Mouse (Mus musculus): ENCODE measurements around the gene Scml4.

The Scml4 gene

GRCm38 (mm10) chr10:42860159-42860911, at the start of gene Scml4:
Scml4 (plus strand) TSS chr10:42860370.
- CTCF ChIA-PET = interaction anchor here (0.5 kb wide), 1 partner anchor 17 kb away, joined by 3 read pairs; no protein-coding TSS in a partner anchor

DNA sequence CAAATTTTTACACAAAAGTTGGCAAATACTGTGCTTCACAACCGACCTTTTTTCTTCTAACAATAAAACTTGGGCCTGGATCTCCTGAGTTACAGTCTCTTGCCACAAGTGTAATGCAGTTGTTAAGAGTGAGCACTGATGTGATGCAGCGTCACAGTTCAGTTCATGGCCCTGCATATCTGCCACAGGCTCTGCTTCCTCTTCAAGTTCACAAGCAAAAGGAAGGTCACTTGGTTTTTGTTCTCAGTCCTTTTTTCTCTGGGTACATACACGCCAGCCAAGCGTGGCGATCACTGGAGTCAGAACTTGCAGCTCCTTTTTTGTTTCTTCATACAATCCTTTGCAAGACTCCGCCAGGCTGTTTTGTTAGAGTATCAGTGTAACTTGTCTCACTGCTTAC, 34.2 kb upstream of the Scml4 start:
- CTCF ChIA-PET = interaction anchor here (0.7 kb wide), 1 partner anchor 1518 kb away, joined by 3 read pairs; no protein-coding TSS in a partner anchor

DNA sequence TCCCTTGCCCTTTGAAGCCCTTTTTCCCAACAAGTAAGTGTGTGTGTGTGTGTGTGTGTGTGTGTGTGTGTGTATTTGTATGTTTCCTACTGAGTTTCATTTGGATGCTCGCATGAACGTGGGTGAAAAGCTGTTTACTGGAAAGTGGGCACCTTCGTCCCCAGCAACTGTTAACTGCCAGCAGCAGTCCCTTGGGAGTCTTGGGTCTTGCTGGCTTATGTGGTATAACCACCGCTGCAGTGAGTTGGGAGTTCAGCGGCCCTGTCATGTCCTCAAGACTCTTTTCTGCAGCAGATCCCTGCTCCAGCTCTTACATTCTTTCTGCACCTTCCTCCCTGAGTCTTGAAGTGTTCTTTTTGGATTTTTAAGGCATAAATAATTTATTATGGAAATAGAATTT, 33.0 kb upstream of the Scml4 start:
- CTCF ChIA-PET = interaction anchor here (0.6 kb wide), 1 partner anchor 43 kb away, joined by 4 read pairs; no protein-coding TSS in a partner anchor

DNA sequence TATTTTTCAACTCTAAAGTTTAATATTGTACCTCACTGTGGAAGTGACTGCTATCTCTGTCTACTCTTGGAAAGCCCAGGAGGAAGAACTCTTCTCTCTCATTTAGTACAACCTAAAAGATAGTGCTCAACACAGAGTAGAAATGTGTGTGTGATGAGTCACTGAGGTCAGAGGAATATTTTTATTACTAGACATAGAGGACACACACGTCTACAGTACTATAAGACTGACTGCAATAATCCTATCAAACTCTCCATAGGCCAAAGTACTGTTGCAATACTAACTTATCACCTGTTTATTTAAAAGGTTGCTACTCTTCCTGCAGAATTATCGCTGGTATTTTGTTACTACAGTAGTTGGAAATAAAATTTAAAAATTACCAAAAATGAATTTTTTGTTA, 30.2 kb upstream of the Scml4 start:
- CTCF ChIA-PET = no interaction called here

DNA sequence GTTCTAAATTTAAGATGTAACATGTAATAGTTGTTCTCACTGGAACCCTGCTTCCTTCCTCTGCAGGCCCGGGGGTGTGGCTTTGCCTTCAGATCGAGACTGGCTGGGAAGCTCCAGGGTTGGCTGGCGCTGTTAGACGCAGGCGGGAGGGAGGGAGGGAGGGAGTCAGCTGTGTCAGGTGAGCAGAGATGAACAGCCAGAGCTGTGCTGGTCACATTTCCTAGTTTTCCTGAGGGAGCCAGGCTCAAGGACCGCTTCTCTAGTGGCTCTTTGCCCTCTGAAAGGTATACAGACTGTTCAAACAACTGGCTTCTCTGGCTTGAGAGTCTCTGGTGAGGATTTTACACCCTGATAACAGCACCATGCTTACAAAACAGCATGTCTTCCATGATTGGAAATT, 29.8 kb upstream of the Scml4 start:
- CTCF ChIA-PET = no interaction called here

DNA sequence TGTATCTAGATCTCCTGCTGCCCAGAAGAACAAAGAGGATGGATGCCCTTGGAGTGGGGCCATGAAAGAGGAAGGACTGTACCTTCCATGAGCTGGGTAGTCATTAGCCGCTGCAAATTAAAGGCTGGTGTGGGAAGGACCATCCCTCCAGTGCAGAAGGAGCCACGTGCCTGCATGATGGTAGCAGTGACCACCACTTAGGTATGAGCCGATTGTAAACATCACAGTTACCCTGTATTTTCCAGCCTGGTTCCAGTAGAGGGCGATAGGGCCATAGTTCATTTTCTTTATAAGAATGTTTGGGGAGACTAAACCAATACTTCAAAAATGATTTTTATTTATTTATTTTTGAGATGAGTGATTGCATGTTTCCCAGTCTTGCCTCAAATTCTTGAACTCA, 27.5 kb upstream of the Scml4 start:
- CTCF ChIA-PET = interaction anchor here (2.3 kb wide), 1 partner anchor 11 kb away, joined by 6 read pairs; no protein-coding TSS in a partner anchor

DNA sequence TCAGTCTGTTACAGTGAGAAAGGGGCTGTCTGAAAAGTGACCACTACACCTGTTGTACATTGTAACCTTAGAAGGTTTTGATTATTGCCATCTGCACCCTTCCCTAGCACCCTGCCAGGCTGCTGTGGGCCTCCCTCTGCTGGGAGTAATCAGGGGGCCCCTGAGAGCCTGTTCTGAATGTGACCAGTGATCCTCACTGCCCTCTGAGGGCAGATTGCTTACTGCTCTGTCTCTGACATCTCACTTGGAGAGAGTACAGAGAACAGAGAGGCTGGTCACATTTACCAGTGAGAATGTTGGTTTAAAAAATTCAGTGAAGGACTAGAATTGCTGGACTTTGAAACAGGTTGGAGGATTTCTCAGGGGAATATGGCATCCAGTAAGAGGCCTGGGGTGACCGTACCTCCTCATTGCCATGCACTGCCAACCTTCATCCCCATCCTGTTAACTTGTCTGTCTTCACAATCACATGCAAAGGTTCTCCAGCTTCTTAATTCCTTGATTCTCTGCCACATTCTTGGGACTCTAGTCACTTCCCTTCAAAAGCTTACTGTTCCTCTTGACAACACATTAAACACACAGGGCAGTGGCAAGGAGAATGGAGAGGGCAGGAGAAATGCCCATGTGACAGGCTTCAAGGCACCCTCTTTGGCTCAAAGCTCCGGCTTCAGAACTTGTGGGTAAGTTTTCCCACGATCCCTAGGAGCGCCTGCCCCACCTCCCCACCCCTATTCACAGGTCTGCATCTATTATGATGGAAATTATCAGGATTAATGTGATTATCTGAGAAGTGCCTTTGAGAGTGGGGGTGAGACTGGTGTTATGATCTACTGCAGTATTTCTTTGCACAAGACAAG, 26.1 kb upstream of the Scml4 start:
- CTCF ChIA-PET = interaction anchor here (0.6 kb wide), 1 partner anchor 46 kb away, joined by 3 read pairs; no protein-coding TSS in a partner anchor

DNA sequence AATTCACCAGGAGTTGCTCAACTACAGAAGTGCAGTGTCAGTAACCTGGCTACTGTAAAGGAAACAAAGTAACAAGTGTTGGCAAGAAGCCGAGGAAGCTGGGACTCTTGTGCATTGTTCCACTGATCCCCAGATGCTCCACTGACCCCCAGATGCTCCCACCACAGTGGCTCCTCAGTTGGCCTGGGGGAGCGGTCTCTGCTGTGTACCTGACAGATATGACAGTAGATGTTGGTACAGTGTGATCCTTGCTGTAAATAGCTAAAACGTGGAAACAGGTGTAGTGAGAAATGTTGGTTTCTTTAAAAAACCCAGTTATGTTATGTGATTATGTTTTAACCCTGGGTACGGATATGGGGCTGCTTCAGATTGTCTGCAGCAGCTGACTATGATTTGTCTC, 22.1 kb upstream of the Scml4 start:
- CTCF ChIA-PET = interaction anchor here (0.6 kb wide), 2 partner anchors 472 to 981 kb away, joined by 7 read pairs; no protein-coding TSS in a partner anchor

- CTCF ChIA-PET = no interaction called here
Measured at GRCm38 (mm10) chr10:42838736-42839135, 21.4 kb upstream of the Scml4 start.

DNA sequence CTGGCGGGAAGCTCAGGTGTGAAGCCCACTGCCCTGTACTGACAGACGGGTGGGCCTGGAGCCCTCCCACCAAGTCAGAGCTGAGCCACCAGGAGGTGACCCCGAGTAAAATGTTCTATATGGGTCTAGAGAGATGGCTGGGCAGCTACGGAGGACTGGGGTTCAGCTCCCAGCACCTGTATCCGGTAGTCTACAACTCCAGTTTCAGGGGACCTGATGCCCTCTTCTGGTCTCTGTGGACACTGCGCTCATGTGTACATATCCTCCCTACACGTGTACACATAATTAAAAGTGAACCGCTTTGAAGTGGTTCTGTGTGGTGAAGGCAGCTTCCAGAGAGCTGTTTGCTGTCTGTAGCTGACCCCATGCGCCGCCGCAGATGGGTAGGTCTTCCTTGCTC, 20.1 kb upstream of the Scml4 start:
- CTCF ChIA-PET = no interaction called here

DNA sequence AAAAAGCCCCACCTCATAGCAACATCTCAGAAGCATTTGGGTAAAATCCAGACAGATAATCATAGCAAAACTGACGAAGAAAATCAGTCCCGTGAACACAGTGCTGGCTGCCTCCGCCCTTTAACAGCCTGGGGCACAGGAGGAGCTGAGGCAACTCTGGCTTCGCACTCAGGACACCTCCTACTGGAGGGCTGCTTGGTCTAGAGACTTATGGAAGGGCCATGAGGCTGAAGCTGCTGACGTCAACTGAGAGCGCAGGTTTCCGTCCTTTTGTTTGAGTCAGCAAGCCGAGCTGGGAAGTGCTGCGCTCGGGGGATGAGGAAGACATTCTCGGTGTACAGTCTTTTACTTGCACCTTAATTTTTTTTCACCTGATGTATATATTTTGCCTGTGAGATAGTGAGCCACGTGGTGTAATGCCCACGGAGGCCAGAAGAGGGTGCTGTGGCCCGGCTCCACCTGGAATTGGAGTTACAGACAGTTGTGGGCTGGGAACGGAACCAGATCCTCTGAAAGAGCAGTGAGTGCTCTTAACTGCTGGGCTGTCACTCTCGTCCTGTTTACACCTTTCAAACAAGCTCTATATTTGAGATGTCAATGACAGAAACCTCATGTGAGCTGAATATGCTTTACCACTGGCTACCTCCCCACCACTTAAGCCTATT, 18.5 kb upstream of the Scml4 start:
- CTCF ChIA-PET = interaction anchor here (0.9 to 1.8 kb wide), 3 partner anchors 17 to 100 kb away, joined by 3 to 8 read pairs (median 4); no protein-coding TSS in a partner anchor

DNA sequence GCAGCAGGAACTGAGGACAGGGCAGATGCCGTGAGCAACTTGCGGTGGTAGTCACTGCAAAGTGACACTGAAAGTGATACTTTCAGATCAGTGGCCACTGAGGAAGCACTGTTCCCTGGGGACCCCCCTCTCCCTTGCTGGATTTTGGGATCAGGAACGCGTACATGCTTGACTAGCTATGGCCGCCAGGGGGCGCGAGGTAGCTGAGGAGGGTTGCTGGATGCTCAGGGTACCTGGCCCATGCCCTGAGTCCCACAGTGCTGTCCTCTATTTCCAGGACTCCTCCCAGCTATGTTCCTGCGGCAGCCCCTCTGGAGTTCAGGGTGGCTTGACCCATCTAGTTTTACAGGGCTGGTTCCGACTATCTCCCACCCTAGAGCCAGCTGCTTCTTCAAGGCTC, 17.8 kb upstream of the Scml4 start:
- CTCF ChIA-PET = interaction anchor here (1.1 to 2.0 kb wide), 3 partner anchors 11 to 99 kb away, joined by 3 to 8 read pairs (median 6); no protein-coding TSS in a partner anchor

DNA sequence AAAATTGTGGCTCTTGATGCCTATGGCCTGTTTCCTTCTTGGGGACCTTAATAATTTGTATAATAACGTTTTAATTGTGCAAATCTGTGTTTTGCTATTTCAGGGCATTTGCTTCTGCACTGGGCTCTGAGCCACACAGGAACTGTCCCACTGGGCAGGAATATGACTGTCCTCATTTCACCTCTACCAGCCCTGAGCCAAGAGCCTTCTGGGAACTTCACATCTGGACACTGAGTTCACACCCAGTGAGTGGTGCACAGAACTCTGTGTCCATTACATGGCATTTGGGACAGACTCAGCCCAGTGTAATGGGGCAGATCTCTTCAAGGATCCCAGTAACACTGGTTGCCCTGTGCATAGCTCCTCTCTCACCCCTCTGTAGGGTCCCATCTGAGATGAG, 16.8 kb upstream of the Scml4 start:
- CTCF ChIA-PET = interaction anchor here (0.7 to 2.0 kb wide), 5 partner anchors 12 to 98 kb away, joined by 3 to 8 read pairs (median 3); no protein-coding TSS in a partner anchor

DNA sequence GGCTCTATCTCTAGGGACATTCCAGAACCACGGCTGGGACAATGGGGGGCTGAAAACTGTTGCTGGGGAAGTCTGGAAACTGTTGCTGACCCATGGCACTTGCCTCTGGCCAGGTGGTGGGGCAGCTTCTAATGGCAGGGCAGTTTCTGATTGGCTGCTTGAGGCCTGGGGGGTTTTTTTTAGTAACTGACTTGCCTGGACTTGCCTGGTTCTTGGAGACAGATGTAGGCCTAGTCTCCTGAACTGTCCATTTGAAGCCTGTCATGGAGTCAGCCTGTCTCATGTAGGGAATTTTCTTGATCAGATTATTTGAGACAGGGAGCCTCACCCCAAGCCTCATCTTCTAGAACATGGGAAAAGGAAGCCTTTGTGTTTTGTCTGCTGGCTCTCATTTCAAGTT, 14.7 kb upstream of the Scml4 start:
- CTCF ChIA-PET = no interaction called here

DNA sequence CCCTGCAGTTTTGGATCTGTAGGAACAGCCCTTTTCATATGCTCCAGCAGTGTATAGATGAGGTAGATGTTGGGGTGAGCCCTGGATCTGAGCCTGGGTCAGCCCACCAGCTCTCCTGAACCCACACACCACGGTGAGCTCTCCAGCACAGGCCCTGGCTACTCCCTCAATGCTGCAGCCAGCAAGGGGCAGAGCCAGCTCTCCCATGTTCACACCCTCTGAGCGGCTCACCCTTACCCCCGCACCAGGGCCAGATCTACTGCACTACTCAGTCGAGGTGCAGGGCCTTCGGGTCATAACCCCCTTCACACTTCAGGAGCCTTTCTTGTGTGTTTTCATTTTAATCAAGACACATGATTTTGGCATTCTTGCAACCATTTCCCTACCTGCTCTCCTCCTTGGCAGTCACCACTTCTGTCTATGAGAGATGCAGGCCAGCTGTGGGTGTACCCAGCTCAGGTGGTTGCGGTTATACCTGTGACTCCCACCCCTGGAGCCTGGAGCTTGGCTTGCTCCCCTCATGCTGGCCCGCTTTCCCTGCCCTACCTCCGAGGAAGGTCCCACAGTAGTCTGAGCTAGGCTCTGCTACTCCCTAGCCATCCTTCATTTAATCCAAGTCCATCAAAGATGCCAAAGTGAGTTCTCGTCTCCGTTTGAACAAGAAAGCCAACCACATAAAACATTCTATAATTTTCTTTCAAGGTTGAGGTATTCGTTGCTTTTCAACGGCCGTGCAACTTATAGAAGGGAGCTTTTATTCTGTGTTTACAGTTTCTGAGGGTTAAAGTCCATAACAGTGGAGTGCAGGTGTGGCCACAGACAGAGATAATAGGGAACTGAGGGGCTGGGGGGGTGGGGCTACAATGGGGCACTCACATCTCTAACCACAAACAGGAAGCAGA, 11.7 kb upstream of the Scml4 start:
- CTCF ChIA-PET = no interaction called here

GRCm38 (mm10) chr10:42849081-42849400, 11.1 kb upstream of the Scml4 start:
- CTCF ChIA-PET = no interaction called here

DNA sequence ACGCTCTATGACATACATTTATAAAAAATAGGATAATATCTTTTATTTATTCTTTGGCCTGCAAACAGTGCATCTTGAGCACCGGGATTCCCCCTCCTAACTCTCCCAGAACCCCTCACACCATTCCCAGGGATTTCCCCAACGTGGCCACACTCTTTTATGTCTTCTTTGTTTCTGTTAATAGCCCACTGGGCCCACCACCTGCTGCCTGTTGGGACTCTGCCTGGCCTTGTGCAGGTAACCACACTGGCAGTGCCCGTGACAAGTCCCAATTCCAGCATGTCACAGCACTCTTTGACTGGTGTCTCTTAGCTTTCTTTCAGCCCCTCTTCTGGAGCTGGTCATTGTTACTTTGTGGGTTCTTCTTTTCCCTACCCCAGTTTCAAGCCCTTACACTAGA, 5.3 kb upstream of the Scml4 start:
- CTCF ChIA-PET = no interaction called here

GRCm38 (mm10) chr10:42855250-42855649, 4.9 kb upstream of the Scml4 start:
- CTCF ChIA-PET = no interaction called here

- CTCF ChIA-PET = no interaction called here
Measured at GRCm38 (mm10) chr10:42856574-42856973, 3.6 kb upstream of the Scml4 start.

GRCm38 (mm10) chr10:42857021-42857420, 3.1 kb upstream of the Scml4 start:
- CTCF ChIA-PET = interaction anchor here (0.8 kb wide), 1 partner anchor 88 kb away, joined by 3 read pairs; no protein-coding TSS in a partner anchor

GRCm38 (mm10) chr10:42859781-42860158, 400 bp upstream of the Scml4 start:
- CTCF ChIA-PET = no interaction called here
